Mouse (Mus musculus): Measurements from ENCODE around the gene Rnf121. TPM values are rescaled to one million over a fixed set of nuclear protein-coding genes. Genes with fewer than 3 reads are reported as not detected.
A peak's percentile ranks its signal among the peaks of the same experiment; 100 is the strongest.

Rnf121 gene
- total and polyA plus RNA-seq, 3 experiments, result 10.3 to 24.8 (median 20.4) TPM

DNA sequence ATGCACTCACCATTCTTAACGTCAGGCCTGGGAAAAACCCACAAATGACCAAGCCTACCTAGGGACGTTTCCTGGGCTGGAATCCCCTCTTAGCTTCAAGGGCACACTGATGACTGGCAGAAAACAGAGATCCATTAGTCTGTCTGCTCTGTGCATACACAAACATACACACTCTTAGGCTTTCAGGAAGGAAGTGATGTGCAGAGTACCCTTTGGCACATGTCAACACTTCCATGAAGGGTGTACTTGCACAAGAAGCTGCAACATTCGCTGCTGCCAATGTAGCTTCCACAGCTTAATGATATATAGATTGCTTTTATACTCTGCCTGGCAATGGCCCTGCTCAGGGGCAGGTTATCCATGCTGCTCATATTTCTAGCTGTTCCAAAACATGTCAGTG is 45.9 kb downstream of the Rnf121 start:
- Histone ChIP-seq H3K79me2 (replicated peaks; ENCODE audit: control insufficient read depth, extremely low read depth, insufficient read depth, poor library complexity, severe bottlenecking) (no peaks in the 10 kb centered on the region), H3K27me3 (replicated peaks) (no peaks in the 10 kb centered on the region), H3K4me2 (ENCODE audit: insufficient read depth, low read depth, poor library complexity, severe bottlenecking) (no peak overlapping the region), H3K9me3 (replicated peaks; ENCODE audit: low read length) (no peaks in the 10 kb centered on the region), H3K36me3 (replicated peaks in 1 of 2; ENCODE audit: control insufficient read depth in 1 of 2, insufficient read depth in 1 of 2, low read length in 1 of 2) (peaks cover 56 to 92% of the 10 kb centered on the region in 2 experiments), H3K4me3 (replicated peaks in 1 of 3; ENCODE audit: low read depth in 2 of 3, low read length in 2 of 3, poor library complexity in 1 of 3) (no peak overlapping the region), H3K4me1 (ENCODE audit: control insufficient read depth in 1 of 2, insufficient read depth in 2 of 2) (peaks cover 6 to 25% of the 10 kb centered on the region in 2 experiments; a peak in 3 of 4 replicates), H3K27ac (ENCODE audit: insufficient read depth, low read depth) (peak overlapping the region; percentile 38; the same call in 1 of the 2 replicates), H3K9ac (ENCODE audit: insufficient read depth, low read depth) (no peak overlapping the region)
- TF ChIP-seq KAT2A (IDR thresholded peaks at IDR 0.05; ENCODE audit: insufficient replicate concordance, low read length) (no peak), TCF12 (IDR thresholded peaks at IDR 0.05; ENCODE audit: low read depth, low read length) (no peak), NRF1 (IDR thresholded peaks at IDR 0.05; ENCODE audit: low read depth, low read length) (no peak), MEF2A (IDR thresholded peaks at IDR 0.05; ENCODE audit: borderline replicate concordance, low read depth, low read length) (no peak), E2F4 (IDR thresholded peaks at IDR 0.05; ENCODE audit: insufficient replicate concordance, low read depth, low read length) (no peak), POLR2AphosphoS2 (IDR thresholded peaks at IDR 0.05; ENCODE audit: low read depth, low read length) (no peak), SMC3 (IDR thresholded peaks at IDR 0.05; ENCODE audit: low read depth, low read length) (no peak), RAD21 (IDR thresholded peaks at IDR 0.05; ENCODE audit: low read depth, low read length) (no peak)
- dilution Hi-C loops (cut with MboI; ENCODE audit: extremely low pct_ligation_motif_present, extremely low pct_unique_long_range_greater_than_20kb, low sequenced_read_pairs), result no loop called here
- in situ Hi-C loops (cut with MboI; ENCODE audit: low pct_ligation_motif_present, low pct_unique_long_range_greater_than_20kb, low sequenced_read_pairs), result no loop called here
- no peak for DNase-seq (ENCODE audit: extremely low read depth)

DNA sequence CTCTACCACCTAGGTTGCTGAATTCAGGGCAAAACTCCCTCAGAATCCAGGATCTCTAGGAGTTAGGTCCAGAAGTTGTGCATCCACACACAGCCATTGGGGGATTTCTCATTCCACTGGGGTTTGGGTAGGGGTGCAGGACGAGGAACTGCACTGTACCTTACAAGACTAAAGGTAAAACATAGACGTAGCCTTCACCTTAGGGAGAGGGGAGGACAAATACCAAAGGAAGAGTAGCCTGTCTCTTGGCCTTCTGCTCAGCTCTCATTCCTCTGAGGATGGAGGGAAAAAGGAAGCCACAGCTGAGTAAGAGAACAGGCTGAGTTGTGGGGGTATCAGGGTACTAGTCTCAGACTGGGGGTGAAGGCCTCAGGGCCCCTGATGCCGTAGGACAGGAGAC is 46.7 kb downstream of the Rnf121 start, which contains the start of gene Il18bp:
Il18bp (minus strand) TSS at position 101 of the 400 bp plus-strand sequence.
- dilution Hi-C loops (cut with MboI; ENCODE audit: extremely low pct_ligation_motif_present, extremely low pct_unique_long_range_greater_than_20kb, low sequenced_read_pairs) (no loop called here), in situ Hi-C loops (cut with MboI; ENCODE audit: low pct_ligation_motif_present, low pct_unique_long_range_greater_than_20kb, low sequenced_read_pairs) (no loop called here)
- no peaks in the 10 kb centered on the region for H3K79me2 ChIP-seq (replicated peaks; ENCODE audit: control insufficient read depth, extremely low read depth, insufficient read depth, poor library complexity, severe bottlenecking)
- no peak for DNase-seq (ENCODE audit: extremely low read depth)
- no peak within 1 kb of the TSS for H3K4me2 ChIP-seq (ENCODE audit: insufficient read depth, low read depth, poor library complexity, severe bottlenecking)
- H3K27me3 ChIP-seq (replicated peaks), result no peaks in the 10 kb centered on the region
- TF ChIP-seq POLR2AphosphoS2 (IDR thresholded peaks at IDR 0.05; ENCODE audit: low read depth, low read length) (no peak), TCF12 (IDR thresholded peaks at IDR 0.05; ENCODE audit: low read depth, low read length) (no peak), ZMIZ1 (IDR thresholded peaks at IDR 0.05; ENCODE audit: low read depth, low read length) (no peak), GABPA (IDR thresholded peaks at IDR 0.05; ENCODE audit: insufficient replicate concordance, low read depth, low read length) (no peak), IRF4 (IDR thresholded peaks at IDR 0.05; ENCODE audit: low read depth, low read length) (no peak), MYC (IDR thresholded peaks at IDR 0.05; ENCODE audit: low read depth, low read length) (no peak), EP300 (IDR thresholded peaks at IDR 0.05; ENCODE audit: low read length) (no peak), USF2 (conservative IDR thresholded peaks at IDR 0.05; ENCODE audit: low read depth, low read length) (no peak), BHLHE40 (IDR thresholded peaks at IDR 0.05; ENCODE audit: low read depth, low read length) (no peak), HCFC1 (IDR thresholded peaks at IDR 0.05; ENCODE audit: low read depth, low read length) (no peak), CTCF (conservative IDR thresholded peaks at IDR 0.05 in 1 of 2, IDR thresholded peaks at IDR 0.05 in 1 of 2; ENCODE audit: low read depth in 2 of 2, low read length in 2 of 2) (no peak), CHD2 (IDR thresholded peaks at IDR 0.05; ENCODE audit: low read length) (no peak)
- peaks cover 56 to 93% of the 10 kb centered on the region in 2 experiments for H3K36me3 ChIP-seq (replicated peaks in 1 of 2; ENCODE audit: control insufficient read depth in 1 of 2, insufficient read depth in 1 of 2, low read length in 1 of 2)
- no peak within 1 kb of the TSS for H3K9ac ChIP-seq (ENCODE audit: insufficient read depth, low read depth)
- H3K4me3 ChIP-seq (replicated peaks in 1 of 3; ENCODE audit: low read depth in 2 of 3, low read length in 2 of 3, poor library complexity in 1 of 3), result no peak within 1 kb of the TSS
- H3K9me3 ChIP-seq (replicated peaks; ENCODE audit: low read length), result no peaks in the 10 kb centered on the region
- H3K4me1 ChIP-seq (ENCODE audit: control insufficient read depth in 1 of 2, insufficient read depth in 2 of 2), result peaks cover 6 to 23% of the 10 kb centered on the region in 2 experiments; a peak in 3 of 4 replicates
- peak within 1 kb of the TSS; percentile 38; the same call in 1 of the 2 replicates for H3K27ac ChIP-seq (ENCODE audit: insufficient read depth, low read depth)
